Mouse (Mus musculus) midbrain, postnatal 0 days (tissue): ENCODE data around the gene D10Jhu81e. TPM values are rescaled to one million over a fixed set of nuclear protein-coding genes. Genes with fewer than 3 reads are reported as not detected.

Experiments
- ATAC-seq: fragments of 200-750 bp; cut with Nextera tagmentation; 2 replicates; pipeline ENCODE4 v1.8.0; 2017; ENCODE audit warnings: moderate number of reproducible peaks, mild to moderate bottlenecking, moderate TSS enrichment, moderate library complexity; ENCODE audit not compliant: low FRiP score
- DNase-seq: peaks from one replicate; pipeline ENCODE4 v3.0.0-alpha.2; 2015; ENCODE audit warnings: low spot score
- H3K27ac ChIP-seq: fragments of 300-500 bp; sonication (generic); 2 replicates; pipeline ENCODE4 v1.5.1; 2014; ENCODE audit warnings: low read depth, mild to moderate bottlenecking, low read length, mixed read lengths
- H3K27me3 ChIP-seq: fragments of 300-500 bp; sonication (generic); 2 replicates; pipeline ENCODE4 v1.6.1; 2014; ENCODE audit warnings: low read length, control low read depth, mixed read lengths; ENCODE audit not compliant: insufficient read depth
- H3K36me3 ChIP-seq: fragments of 300-500 bp; sonication (generic); 2 replicates; pipeline ENCODE4 v1.6.1; 2014; ENCODE audit warnings: low read length, control low read depth, mixed read lengths; ENCODE audit not compliant: insufficient read depth
- H3K4me1 ChIP-seq: fragments of 300-500 bp; sonication (generic); 2 replicates; pipeline ENCODE4 v1.6.1; 2014; ENCODE audit warnings: mild to moderate bottlenecking, control low read depth, antibody characterized with exemption, low read length, mixed read lengths; ENCODE audit not compliant: insufficient read depth
- H3K4me2 ChIP-seq: fragments of 300-500 bp; sonication (generic); 2 replicates; pipeline ENCODE4 v1.6.1; 2014; ENCODE audit warnings: low read depth, mild to moderate bottlenecking, low read length, mixed read lengths; ENCODE audit not compliant: poor library complexity, severe bottlenecking
- H3K4me3 ChIP-seq: fragments of 300-500 bp; sonication (generic); 2 replicates; pipeline ENCODE4 v1.5.1; 2014; ENCODE audit warnings: low read depth, mild to moderate bottlenecking, low read length, moderate library complexity
- H3K9ac ChIP-seq: fragments of 300-500 bp; sonication (generic); replicated peaks from 2 replicates; pipeline ENCODE4 v1.6.1; 2014; ENCODE audit warnings: mild to moderate bottlenecking, low read length, moderate library complexity, mixed read lengths; ENCODE audit not compliant: poor library complexity, severe bottlenecking
- H3K9me3 ChIP-seq: fragments of 300-500 bp; sonication (generic); 2 replicates; pipeline ENCODE4 v1.6.1; 2016; ENCODE audit warnings: low read length, control low read depth
- CTCF ChIP-seq: IDR thresholded peaks from 2 replicates; pipeline ENCODE4 v1.5.1; 2016; ENCODE audit warnings: antibody characterized with exemption, mild to moderate bottlenecking
- WGBS: fragments of 180-500 bp; shearing (Covaris S2); extraction: QIAGEN DNeasy Blood & Tissue Kit; methylation state at CpG from one replicate; pipeline ENCODE4 v1.1.7; 2014; 5-methylcytosine and 5-hydroxymethylcytosine counted together
- polyA plus RNA-seq: library from polyadenylated mRNA; unstranded; fragments of >200 nt; fragmentation: Nextera tagmentation; extraction: Ambion mirVana; gene quantifications from 2 replicates; pipeline ENCODE4 v1.2.1, GENCODE M21; 2015
- total RNA-seq: library from RNA; depleted of rRNA; stranded (reverse); fragments of >200 nt; gene quantifications from 2 replicates; pipeline ENCODE4 v1.2.3, GENCODE M21; 2014

The D10Jhu81e gene
- total and polyA plus RNA-seq, 2 experiments from 2014 or later = 24.1 to 119 TPM

DNA sequence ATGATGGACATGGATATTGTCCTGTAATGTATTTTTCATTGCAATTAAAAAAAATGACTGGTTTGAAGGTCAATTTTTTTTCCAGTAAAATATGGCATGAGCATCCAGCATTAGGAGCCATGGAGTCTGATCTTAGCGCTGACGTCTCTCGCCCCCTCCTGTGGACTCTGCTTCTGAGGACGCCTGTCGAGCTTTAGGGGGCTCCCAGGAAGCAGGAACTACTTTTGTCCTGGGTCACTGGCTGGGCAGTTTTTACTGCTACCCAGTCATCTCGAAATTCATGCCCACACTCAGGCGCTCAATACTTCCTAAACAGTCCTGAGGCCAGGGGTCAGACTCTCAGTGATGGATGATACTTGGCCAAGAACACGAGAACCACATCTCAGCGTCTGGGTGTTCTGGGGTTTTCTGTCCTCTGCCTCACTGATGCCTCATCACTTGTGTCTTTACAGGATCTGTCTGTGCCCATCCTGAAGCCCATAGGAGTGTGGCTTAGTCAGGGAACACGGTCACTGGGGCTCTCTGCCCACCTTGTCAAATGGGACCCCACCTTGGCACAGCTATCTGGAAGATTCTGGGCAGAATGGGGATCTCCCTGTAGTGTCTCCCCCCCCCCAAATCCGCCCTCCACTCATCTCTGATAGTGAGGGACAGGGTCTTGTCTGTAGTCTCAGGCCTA lies 29.9 kb downstream of the D10Jhu81e start:
- no peak for TF ChIP-seq CTCF
- no peaks in the 10 kb centered on the region for H3K27me3 ChIP-seq
- ATAC-seq (no peak), DNase-seq (no peak)
- H3K4me2 ChIP-seq = no peak overlapping the region
- no peak overlapping the region for H3K4me3 ChIP-seq
- no peak overlapping the region for H3K27ac ChIP-seq
- no peaks in the 10 kb centered on the region for H3K4me1 ChIP-seq
- 79% methylated on average over 11 of the region's 11 CpGs for WGBS
- no peaks in the 10 kb centered on the region for H3K36me3 ChIP-seq
- no peaks in the 10 kb centered on the region for H3K9me3 ChIP-seq
- H3K9ac ChIP-seq = no peak overlapping the region

DNA sequence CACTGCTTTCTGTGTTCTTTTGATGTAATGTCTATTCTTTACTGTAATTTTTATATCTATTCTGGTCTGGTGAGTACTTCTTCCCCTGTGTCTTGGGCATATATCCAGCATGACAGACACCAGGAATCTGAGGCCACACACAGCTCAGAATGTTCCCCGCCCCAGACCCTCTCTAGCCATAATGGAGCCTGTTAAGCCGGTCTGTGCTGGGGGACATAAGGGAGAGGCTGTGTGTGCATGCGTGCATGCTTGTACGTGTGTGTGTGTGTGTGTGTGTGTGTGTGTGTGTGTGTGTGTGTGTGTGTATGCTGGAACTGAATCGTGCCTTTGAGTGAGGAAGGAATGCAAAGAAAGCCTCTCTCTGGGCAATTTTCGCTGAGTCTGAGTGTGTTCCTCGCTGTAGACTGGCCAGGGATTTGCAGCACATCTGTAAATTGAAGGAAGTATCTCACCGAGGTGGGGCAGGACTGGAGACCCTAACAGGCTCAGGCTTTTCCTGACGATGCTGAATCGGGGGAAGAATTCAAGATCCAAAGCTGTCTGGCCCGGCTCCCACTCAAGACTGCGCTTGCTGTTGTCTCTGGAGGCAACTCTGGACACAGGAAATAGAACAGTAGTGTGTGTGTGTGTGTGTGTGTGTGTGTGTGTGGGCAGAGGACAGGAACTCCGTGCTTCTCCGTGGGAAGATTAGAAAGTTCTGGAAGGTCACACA lies 30.6 kb downstream of the D10Jhu81e start:
- H3K9ac ChIP-seq = no peak overlapping the region
- H3K27ac ChIP-seq = no peak overlapping the region
- no peak for TF ChIP-seq CTCF
- H3K4me1 ChIP-seq = no peaks in the 10 kb centered on the region
- DNase-seq = peak; percentile 37
- no peak overlapping the region for H3K4me2 ChIP-seq
- H3K36me3 ChIP-seq = no peaks in the 10 kb centered on the region
- H3K27me3 ChIP-seq = no peaks in the 10 kb centered on the region
- H3K4me3 ChIP-seq = no peak overlapping the region
- ATAC-seq = peak; percentile 61; the same call in 1 of the 2 replicates
- WGBS = 49% methylated on average over 14 of the region's 14 CpGs
- H3K9me3 ChIP-seq = no peaks in the 10 kb centered on the region

DNA sequence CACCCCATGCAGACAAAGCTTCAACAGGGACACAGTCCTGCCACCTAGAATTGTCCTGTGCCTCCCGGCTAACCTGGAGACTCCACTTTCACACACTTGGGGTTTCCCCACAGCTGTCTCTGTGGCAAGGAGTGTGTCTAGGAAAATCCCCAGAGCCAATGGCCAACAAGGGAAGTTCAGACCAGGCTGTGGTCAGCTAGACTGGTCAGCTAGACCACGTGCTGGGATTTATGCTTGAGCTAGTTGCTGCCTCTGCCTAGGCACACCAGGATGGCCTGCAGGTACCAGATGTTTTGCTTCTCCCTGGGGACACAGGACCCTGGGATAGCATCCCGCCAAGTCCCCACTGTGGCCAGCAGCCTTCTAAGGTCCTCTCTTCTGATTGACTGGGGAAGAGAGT lies 32.4 kb downstream of the D10Jhu81e start:
- DNase-seq (no peak), ATAC-seq (no peak)
- Histone ChIP-seq H3K27me3 (no peaks in the 10 kb centered on the region), H3K27ac (no peak overlapping the region), H3K9ac (no peak overlapping the region), H3K4me3 (no peak overlapping the region), H3K36me3 (no peaks in the 10 kb centered on the region), H3K4me2 (no peak overlapping the region), H3K9me3 (no peaks in the 10 kb centered on the region), H3K4me1 (no peaks in the 10 kb centered on the region)
- no peak for TF ChIP-seq CTCF
- WGBS = 89% methylated on average over 3 of the region's 3 CpGs

DNA sequence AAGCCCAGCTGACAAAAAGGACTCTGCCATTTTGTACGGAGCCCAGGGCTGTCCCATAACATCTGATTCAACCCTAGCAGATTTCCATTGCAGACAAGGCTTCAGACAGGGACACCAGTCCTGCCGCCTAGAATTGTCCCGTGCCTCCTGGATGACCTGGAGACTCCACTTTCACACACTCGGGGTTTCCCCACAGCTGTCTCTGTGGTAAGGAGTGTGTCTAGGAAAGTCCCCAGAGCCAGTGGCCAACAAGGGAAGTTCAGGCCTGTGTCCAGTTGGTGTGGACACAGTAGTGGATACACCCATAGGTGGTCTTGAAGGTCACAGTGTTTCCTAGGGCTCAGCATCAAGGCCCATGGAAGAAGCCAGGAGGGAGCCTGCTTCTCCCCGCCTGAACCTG lies 33.6 kb downstream of the D10Jhu81e start:
- Histone ChIP-seq H3K4me1 (no peaks in the 10 kb centered on the region), H3K4me2 (no peak overlapping the region), H3K27me3 (no peaks in the 10 kb centered on the region), H3K9ac (no peak overlapping the region), H3K4me3 (no peak overlapping the region), H3K27ac (no peak overlapping the region), H3K36me3 (no peaks in the 10 kb centered on the region), H3K9me3 (no peaks in the 10 kb centered on the region)
- no peak for DNase-seq
- 83% methylated on average over 5 of the region's 5 CpGs for WGBS
- ATAC-seq = no peak
- TF ChIP-seq CTCF = no peak

DNA sequence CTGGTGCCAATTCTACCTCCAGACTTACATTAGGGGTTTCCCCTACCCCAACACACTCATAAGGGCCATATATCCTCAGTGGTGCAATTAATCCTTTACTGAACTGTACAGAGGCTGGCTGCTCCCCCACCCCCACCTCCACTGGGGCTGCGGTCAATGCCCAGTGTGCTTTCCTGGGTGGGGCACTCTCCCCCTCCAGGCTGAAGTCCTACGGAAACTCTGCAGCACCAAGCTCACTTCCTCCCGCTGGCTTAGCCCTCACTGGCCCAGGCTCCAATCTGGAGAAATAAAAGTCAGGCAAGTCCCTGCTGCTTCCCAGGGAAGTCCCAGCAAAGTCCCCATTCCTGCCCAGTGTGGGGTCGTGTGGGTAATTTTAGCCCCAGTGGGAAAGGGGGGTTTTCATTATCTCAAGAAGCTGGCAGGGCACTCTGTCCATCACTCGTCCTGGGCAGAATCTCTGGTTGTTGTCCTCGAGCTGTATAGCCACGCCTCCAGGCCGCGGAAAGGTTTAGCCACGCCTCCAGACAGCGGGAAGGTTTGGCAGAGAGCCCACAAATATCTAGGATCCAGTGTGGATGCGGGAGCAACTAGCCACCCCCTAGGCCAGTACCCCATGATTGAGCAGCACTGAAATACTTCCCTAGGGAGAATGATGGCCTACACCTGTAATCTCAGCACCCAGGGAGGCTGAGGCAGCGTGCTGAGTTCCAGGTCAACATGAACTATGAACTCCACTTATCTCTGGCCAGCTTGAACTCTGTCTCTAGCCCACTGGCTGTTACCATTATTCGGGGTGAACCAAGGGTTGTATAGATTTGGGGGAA lies 34.4 kb downstream of the D10Jhu81e start:
- Histone ChIP-seq H3K9ac (no peak overlapping the region), H3K4me2 (no peak overlapping the region; the same call in 1 of the 2 replicates), H3K4me3 (no peak overlapping the region), H3K36me3 (no peaks in the 10 kb centered on the region), H3K9me3 (no peaks in the 10 kb centered on the region), H3K4me1 (no peaks in the 10 kb centered on the region), H3K27me3 (no peaks in the 10 kb centered on the region), H3K27ac (no peak overlapping the region)
- no peak for TF ChIP-seq CTCF
- WGBS = 14% methylated on average over 14 of the region's 14 CpGs
- no peak for ATAC-seq
- no peak for DNase-seq
